Mouse (Mus musculus) erythroblast, embryonic 14.5 days (primary cell): ENCODE measurements at regions not wholly inside any gene's neighbourhood (a gene's known extent, or its start where the extent isn't known, plus 50 kb on each side); places are given as distances from the start of the nearest gene placed in this dataset.

Experiments used
- GATA1 ChIP-seq: IDR thresholded peaks from 2 replicates; pipeline ENCODE4 v1.6.1; 2012; ENCODE audit warnings: low read length, inconsistent platforms, mixed read lengths
- TAL1 ChIP-seq: IDR thresholded peaks from 3 replicates; pipeline ENCODE4 v1.6.1; 2012; ENCODE audit warnings: low read length, inconsistent platforms, mixed read lengths

DNA sequence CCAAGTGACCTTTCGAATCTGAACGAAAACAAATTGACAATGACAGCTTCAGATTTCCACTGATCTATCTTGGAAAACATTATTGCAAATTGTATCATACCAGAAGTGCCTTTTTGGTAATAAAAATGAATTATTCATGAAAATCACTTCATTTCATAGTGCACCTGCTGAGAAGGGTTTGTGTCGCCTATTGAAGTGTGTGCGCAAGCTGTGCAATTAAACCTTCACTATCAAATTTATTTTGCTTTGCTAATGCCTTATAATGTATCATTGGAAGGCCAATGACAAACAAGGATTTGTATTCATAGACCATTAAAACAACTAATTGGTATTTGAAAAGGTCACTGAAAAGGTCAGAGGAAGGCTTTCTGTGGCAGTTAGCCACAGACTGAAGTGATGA, 224.8 kb upstream of the Zfp960 start:
- TF ChIP-seq GATA1 = no peak
- TF ChIP-seq TAL1 = no peak
